Mouse (Mus musculus) frontal cortex, adult 2 months (tissue): ENCODE data around the gene Myl7. TPM values are rescaled to one million over a fixed set of nuclear protein-coding genes. Genes with fewer than 3 reads are reported as not detected.
"Not testable (repeated sequence)": the region's sequence is repeated elsewhere in the genome, so short reads cannot be mapped to it uniquely, and the experiment has no call there.

Experiments
- DNase-seq, 2 experiments: peaks; one replicate each; pipeline ENCODE4 v3.0.0; 2022; ENCODE audit warnings: low spot score in 1 of 2; ENCODE audit errors: extremely low spot score in 1 of 2
- polyA plus RNA-seq: library from polyadenylated mRNA; depleted of rRNA; stranded (reverse); fragments of >200 nt; gene quantifications from 2 replicates; pipeline ENCODE4 v1.2.3, GENCODE M21; 2012; rRNA removed

The Myl7 gene
- not detected in 2 replicates for polyA plus RNA-seq

- DNase-seq: no peak
These were observed at the start of gene Myl7 for GRCm38 (mm10) chr11:5898531-5898930. Myl7 (minus strand) TSS chr11:5898782.

- DNase-seq: no peak
These were observed 49.2 kb upstream of the Myl7 start for GRCm38 (mm10) chr11:5947796-5948195.

- no peak for DNase-seq
These were observed 46.5 kb upstream of the Myl7 start for GRCm38 (mm10) chr11:5945096-5945495.

GRCm38 (mm10) chr11:5942966-5943365 is 44.4 kb upstream of the Myl7 start:
- DNase-seq: no peak

GRCm38 (mm10) chr11:5934531-5934930 is 35.9 kb upstream of the Myl7 start:
- DNase-seq: not testable (repeated sequence)

GRCm38 (mm10) chr11:5931947-5932346 is 33.4 kb upstream of the Myl7 start:
- DNase-seq: not testable (repeated sequence)

- DNase-seq: no peak
These were observed 32.0 kb upstream of the Myl7 start for GRCm38 (mm10) chr11:5930578-5930977.

GRCm38 (mm10) chr11:5926696-5927220 is 28.2 kb upstream of the Myl7 start:
- DNase-seq: no peak

GRCm38 (mm10) chr11:5924699-5925098 is 26.1 kb upstream of the Myl7 start:
- no peak for DNase-seq

- DNase-seq: no peak
These were observed 21.9 kb upstream of the Myl7 start for GRCm38 (mm10) chr11:5920323-5920960.

GRCm38 (mm10) chr11:5919606-5920005 is 21.0 kb upstream of the Myl7 start:
- no peak for DNase-seq

GRCm38 (mm10) chr11:5918111-5918510 is 19.5 kb upstream of the Myl7 start:
- DNase-seq: no peak

- DNase-seq: peak in 1 of 2 experiments; percentile 51
These were observed 17.6 kb upstream of the Myl7 start for GRCm38 (mm10) chr11:5916178-5916548.

GRCm38 (mm10) chr11:5915429-5916177 is 17.0 kb upstream of the Myl7 start:
- peak in 1 of 2 experiments; percentile 68 for DNase-seq

GRCm38 (mm10) chr11:5914940-5915339 is 16.4 kb upstream of the Myl7 start:
- DNase-seq: no peak

- DNase-seq: no peak
These were observed 15.4 kb upstream of the Myl7 start for GRCm38 (mm10) chr11:5913936-5914335.

GRCm38 (mm10) chr11:5913256-5913655 is 14.7 kb upstream of the Myl7 start:
- DNase-seq: no peak

- DNase-seq: peak in 1 of 2 experiments; percentile 84
These were observed 14.1 kb upstream of the Myl7 start for GRCm38 (mm10) chr11:5912635-5913034.

GRCm38 (mm10) chr11:5908642-5909041 is 10.1 kb upstream of the Myl7 start:
- DNase-seq: no peak

GRCm38 (mm10) chr11:5907096-5907495 is 8.5 kb upstream of the Myl7 start:
- DNase-seq: no peak

- no peak for DNase-seq
These were observed 7.4 kb upstream of the Myl7 start for GRCm38 (mm10) chr11:5905778-5906518.
